Mouse (Mus musculus) right cerebral cortex, postnatal 4 days (tissue): ENCODE measurements around the gene Pafah1b3.

Experiments
- DNase-seq: peaks from one replicate; pipeline ENCODE4 v3.0.0-alpha.2; 2022

Pafah1b3 gene

DNA sequence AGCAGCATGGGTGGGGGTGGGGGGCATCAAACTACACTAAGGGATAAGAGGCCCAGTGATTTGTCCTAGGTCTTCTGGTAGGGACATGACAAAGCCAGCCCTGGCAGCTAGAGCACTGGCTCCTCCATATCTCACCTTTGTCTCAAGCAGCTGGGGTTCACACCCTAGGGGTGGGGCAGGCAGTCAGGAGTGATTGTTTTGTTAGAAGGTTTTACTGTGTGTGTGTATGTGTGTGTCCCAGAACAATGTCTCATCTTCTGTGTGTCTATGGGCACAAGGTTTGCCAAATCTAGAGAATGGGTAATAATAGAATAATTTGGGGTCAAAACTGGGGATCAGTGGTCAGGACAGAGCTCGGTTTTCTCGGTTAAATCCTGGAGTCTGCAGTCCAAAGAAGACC is 7.7 kb upstream of the Pafah1b3 start:
- DNase-seq: no peak

- DNase-seq: no peak
These were observed 5.9 kb upstream of the Pafah1b3 start for GRCm38 (mm10) chr7:25303685-25304006.

GRCm38 (mm10) chr7:25303003-25303684 is 5.4 kb upstream of the Pafah1b3 start:
- no peak for DNase-seq

DNA sequence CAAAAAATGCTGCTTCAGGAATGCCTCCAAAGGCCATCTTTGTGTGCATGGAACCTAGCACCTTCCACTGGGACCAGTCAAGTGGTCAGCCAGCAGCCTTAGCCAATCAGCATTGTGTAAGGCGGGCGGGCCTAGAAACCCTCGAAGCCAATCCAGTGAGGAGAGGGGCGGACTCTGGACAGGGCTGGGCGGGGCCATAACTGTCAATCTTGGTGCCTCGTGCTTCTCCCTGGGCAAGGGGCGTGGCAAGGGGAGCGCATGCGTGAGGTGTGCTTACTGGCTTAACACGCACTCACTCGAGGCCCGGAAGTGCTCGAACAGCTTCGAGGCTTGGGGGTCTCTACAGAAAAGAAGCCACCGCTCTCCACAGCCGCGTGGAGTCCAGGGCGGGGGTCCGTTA is 3.3 kb upstream of the Pafah1b3 start, which contains the start of gene Prr19:
TSS of gene Prr19 (plus strand) at position 349 of the 400 bp plus-strand sequence.
- DNase-seq: no peak

- peak; percentile 53 for DNase-seq
These were observed 787 bp downstream of the Pafah1b3 start for GRCm38 (mm10) chr7:25296945-25297453.

DNA sequence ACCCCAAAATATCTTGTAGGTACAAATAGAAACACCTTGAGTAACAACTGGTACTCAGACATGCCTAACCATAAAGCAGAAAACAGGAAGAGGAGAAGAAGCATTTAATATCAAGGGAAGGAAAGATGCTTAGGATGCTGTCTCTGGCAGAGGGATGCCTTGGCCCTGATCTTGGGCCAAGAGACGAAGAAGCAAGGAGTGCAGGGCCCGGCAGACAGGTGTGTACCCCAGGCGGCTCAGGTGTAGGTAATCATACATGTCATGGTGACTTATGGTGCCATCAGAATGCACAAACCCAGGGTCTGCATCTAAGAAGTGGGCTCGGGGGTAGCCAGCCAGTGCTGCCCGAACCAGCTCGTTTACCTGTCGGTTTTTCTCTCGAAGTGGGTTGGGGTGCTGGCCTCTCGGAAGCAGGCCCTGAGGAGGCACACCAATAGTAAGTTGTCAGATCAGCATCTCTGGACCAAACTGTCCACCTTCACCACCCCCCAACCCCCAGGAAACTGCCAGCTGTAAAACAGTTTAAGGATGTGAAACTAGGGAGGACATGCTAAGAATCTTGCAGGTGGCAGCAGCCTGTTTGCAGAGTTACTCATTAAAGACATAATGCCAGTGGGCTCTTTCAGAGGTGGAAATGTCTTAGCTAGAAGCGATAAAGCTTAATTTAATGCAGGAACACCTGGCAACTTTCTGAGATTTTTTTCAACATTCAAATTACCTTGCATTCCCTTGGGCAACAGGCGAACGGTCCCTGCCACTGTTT is 2.6 kb downstream of the Pafah1b3 start:
- no peak for DNase-seq

DNA sequence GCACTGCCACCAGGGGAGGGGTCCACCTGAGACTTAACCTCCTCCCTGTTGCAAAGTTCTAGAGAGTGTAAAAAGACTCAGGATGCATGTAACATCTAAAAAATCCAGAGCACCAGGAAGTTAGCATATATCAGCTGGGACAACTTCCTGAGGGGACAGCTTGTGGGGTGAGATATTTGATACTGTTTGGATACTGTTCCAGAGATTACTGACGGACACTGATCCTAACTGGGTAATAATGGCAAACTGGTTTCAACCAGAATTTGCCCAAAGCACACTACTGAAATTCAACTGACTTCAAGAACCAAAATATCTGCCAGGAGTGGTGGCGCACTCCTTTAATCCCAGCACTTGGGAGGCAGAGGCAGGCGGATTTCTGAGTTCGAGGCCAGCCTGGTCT is 3.3 kb downstream of the Pafah1b3 start:
- DNase-seq: no peak

DNA sequence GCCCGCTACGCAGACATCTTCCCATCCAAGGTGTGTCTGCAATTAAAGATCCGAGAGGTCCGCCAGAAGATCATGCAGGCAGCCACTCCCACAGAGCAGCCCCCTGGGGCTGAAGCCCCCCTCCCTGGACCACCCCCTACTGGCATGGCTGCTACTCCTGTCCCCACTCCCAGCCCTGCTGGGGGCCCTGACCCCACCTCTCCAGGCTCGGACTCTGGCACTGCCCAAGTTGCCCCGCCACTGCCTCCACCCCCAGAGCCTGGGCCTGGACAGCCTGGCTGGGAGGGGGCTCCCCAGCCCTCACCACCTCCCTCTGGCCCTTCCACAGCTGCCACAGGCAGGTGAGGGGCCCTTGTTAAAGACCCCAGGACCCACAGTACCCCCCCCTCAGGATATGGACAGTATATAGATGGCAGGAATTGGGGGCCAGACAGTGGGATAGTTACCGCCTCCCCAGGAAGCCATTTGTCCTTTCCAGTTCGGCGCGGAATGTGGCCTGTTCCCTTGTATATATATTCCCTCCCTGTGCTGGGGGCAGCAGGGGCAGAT is 4.5 kb downstream of the Pafah1b3 start:
- no peak for DNase-seq

- DNase-seq: no peak
These were observed 5.7 kb downstream of the Pafah1b3 start for GRCm38 (mm10) chr7:25292107-25292506.

DNA sequence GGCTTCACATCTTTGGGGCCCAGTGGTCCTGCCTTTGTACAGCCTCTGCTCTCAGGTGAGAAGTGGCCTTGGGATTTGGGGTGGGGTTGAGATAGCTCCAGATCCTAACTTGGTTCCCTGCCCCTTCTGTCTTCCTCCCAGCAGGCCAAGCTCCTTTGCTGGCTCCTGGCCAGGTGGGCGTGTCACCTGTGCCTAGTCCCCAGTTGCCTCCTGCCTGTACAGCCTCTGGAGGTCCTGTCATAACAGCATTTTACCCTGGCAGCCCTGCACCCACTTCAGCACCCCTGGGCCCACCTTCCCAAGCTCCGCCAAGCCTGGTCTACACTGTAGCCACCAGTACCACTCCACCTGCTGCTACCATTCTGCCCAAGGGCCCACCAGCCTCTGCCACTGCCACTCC is 6.9 kb downstream of the Pafah1b3 start:
- peak; percentile 59 for DNase-seq

DNA sequence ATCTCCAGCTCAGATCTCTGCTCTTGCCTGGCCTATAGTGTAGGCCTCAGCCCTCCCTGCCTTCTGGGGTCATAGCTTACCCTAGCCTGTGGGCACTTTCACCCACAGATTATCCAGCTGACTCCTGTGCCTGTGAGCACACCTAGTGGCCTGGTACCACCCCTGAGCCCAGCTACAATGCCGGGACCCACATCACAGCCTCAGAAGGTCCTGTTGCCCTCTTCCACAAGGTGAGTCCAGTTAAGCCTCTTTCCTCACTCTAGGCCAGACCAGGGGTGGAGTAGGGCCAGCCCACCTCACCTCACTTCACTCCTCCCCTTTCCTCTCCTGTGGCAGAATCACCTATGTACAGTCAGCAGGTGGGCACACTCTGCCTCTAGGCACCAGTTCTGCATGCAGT is 7.3 kb downstream of the Pafah1b3 start:
- no peak for DNase-seq

GRCm38 (mm10) chr7:25289925-25290324 is 7.9 kb downstream of the Pafah1b3 start:
- DNase-seq: no peak

- no peak for DNase-seq
These were observed 9.1 kb downstream of the Pafah1b3 start for GRCm38 (mm10) chr7:25288721-25289120.

- no peak for DNase-seq
These were observed 9.8 kb downstream of the Pafah1b3 start for GRCm38 (mm10) chr7:25288011-25288410.

- DNase-seq: no peak
These were observed 10.8 kb downstream of the Pafah1b3 start for GRCm38 (mm10) chr7:25286989-25287388.

DNA sequence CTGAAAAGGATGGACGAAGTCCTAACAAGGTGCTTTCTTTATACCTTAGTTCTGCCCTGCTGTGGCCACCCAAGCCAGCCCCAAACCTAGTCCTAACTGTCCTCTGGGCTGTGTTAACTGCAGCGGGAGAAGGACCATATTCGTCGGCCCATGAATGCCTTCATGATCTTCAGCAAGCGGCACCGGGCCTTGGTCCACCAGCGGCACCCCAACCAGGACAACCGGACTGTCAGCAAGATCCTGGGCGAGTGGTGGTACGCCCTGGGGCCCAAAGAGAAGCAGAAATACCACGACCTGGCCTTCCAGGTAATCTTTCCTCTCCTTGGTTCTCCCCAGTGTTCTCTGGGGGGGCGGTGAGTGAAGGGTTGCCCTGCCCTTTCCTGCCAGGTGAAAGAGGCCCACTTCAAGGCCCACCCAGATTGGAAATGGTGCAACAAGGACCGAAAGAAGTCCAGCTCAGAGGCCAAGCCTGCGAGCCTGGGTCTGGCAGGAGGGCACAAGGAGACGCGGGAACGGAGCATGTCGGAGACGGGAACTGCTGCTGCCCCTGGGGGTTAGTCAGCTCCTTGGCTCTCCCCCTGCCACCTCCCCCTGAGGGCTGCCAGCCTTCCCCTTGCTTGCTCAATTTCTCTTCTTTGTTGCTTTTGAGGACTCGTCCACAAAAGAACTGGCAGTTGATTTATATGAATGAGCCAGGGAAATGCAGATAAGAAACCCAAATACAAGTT is 12.1 kb downstream of the Pafah1b3 start:
- DNase-seq: no peak

DNA sequence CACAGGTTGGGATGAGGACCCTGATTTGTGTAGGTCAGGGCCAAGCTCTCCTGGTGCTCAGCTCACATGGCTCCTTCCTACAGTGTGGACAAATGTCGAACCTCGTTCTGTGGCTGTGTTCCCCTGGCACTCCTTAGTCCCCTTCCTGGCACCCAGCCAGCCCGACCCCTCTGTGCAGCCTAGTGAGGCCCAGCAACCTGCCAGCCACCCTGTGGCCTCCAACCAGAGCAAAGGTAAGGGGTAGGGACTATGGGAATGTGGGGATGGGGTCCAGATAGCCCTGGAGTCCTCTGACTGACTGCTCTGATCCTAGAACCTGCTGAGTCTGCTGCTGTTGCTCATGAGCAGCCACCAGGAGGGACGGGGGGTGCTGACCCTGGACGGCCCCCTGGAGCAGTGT is 13.0 kb downstream of the Pafah1b3 start:
- DNase-seq: peak; percentile 65

DNA sequence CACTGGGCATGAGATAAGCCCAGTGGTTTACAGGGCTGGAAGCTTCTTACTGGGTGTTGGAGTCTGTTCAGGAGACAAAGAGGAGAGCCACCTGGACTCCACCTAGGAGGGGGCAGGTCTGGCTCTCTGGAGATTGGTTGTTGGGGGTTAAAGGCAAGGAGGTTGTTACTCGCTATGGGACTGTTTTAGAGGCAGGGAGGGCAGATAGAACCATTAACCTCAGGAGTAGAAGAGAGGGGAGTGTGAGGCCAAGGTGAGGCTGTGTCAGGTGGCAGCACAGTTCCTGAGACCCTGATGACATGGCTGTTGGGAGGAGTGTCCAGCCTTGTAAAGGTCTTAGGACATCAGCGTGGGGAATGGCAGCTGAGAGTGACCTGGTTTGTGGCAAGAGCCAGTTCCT is 13.6 kb downstream of the Pafah1b3 start:
- DNase-seq: no peak

DNA sequence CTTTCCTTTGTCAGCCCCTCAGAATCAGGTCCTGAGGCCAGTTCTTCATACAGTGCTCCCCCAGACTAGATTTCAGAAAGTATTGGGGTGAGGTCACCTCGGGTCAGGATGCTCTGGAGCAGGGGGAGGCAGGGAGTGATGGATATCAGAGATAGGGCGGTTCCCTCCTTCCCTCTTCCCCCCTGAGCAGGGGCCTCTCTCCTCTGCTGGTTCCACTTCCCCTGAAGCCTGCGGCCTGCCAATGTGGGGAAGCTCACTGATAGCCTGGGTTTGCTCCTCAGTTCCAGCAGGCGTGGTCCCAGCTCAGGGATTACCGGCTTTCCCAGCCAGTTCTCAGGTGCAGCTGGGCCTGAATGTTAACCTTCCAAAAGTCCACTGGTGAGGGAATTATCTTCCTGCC is 14.1 kb downstream of the Pafah1b3 start:
- no peak for DNase-seq

GRCm38 (mm10) chr7:25282731-25283211 is 15.0 kb downstream of the Pafah1b3 start:
- DNase-seq: no peak

DNA sequence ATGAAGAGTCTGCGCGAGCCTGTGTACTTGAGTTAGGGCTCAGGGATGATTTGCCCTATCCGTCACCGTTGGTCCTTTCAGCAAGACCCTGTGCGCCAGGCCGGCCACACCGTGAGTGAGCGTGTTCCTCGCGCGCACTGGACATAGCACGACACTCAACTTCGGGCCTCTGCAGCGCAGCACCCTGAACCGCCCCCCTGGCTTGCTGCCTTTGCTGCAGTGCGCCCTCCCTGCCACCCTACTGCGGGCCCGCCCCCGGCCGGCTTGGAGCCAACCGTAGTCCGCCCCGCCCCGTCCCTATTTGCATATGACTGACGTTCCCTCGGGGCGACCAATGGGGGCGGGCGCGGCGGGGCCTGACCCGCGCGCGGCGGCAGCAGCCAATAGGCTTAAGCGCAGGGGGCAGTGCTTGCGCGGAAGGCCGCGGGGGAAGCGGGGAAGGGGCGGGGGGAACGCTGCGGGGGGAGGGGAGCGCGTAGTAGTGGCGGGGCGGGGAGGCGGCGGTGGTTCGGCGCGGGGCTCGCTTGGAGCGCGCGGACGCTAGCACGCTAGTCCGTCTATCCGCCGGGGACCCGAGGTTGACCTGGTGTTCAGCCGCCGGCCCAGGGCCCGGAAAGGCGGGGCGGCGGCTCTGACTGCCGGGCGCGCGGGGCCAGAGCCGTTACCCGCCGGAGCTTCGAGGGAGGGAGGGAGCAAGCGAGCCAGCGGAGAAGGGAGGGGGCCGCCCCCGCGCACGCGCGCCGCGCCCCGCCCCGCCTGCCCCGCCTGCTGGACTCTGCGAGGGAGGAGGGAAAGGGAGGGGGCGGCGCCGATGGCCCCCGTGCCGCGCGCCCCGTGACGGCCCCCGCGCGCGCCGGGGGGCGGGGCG is 15.8 kb downstream of the Pafah1b3 start:
- peak; percentile 99 for DNase-seq

DNA sequence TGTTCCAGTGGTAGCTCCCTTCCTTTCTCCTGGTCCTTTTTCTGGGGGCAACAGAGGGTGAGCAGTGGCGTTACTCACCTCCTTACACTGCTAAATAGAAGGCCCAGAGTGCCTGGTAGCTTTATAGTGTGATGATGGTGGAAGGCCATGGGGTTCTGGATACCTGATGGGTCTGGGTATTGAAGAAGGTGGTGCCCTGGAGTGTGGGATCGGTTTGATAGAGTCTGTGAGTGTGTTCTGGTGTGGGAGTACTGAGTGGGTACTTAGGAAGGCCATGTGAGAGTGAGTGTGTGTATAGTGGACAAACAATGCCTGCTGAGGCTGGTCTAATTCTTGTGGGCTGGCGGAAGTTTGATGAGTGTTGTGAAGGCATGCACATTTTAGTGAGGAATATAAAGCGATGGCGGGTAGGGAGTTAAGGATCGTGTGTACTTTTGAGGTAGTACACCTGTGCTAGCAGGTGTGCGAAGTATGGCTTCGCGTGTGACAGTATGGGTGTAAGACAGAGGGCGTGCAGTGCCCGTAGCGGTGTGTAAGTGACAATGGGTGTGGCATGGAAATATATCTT is 16.5 kb downstream of the Pafah1b3 start:
- no peak for DNase-seq
